Mouse (Mus musculus) embryonic facial prominence, embryonic 15.5 days (tissue): Measurements from ENCODE around the gene Mki67. TPM values are rescaled to one million over a fixed set of nuclear protein-coding genes. Genes with fewer than 3 reads are reported as not detected.

Experiments
- ATAC-seq: fragments of 200-750 bp; cut with Nextera tagmentation; 2 replicates; pipeline ENCODE4 v1.8.0; 2017; ENCODE audit warnings: low read depth, moderate TSS enrichment; ENCODE audit not compliant: insufficient number of reproducible peaks, low FRiP score, low TSS enrichment
- H3K27ac ChIP-seq: fragments of 300-500 bp; sonication (generic); replicated peaks from 2 replicates; pipeline ENCODE4 v1.5.1; 2015; ENCODE audit warnings: mild to moderate bottlenecking, inconsistent platforms
- H3K27me3 ChIP-seq: fragments of 300-500 bp; sonication (generic); 2 replicates; pipeline ENCODE4 v1.6.1; 2015; ENCODE audit warnings: inconsistent platforms
- H3K36me3 ChIP-seq: fragments of 300-500 bp; sonication (generic); 2 replicates; pipeline ENCODE4 v1.6.1; 2015; ENCODE audit warnings: mild to moderate bottlenecking, inconsistent platforms
- H3K4me1 ChIP-seq: fragments of 300-500 bp; sonication (generic); 2 replicates; pipeline ENCODE4 v1.6.1; 2015; ENCODE audit warnings: inconsistent platforms
- H3K4me2 ChIP-seq: fragments of 300-500 bp; sonication (generic); replicated peaks from 2 replicates; pipeline ENCODE4 v1.6.1; 2015; ENCODE audit warnings: mild to moderate bottlenecking, inconsistent platforms
- H3K4me3 ChIP-seq: fragments of 300-500 bp; sonication (generic); replicated peaks from 2 replicates; pipeline ENCODE4 v1.5.1; 2015; ENCODE audit warnings: mild to moderate bottlenecking, inconsistent platforms
- H3K9ac ChIP-seq: fragments of 300-500 bp; sonication (generic); 2 replicates; pipeline ENCODE4 v1.6.1; 2015; ENCODE audit warnings: inconsistent platforms
- H3K9me3 ChIP-seq: fragments of 300-500 bp; sonication (generic); replicated peaks from 2 replicates; pipeline ENCODE4 v1.6.1; 2016; ENCODE audit warnings: inconsistent platforms
- WGBS: fragments of 180-500 bp; shearing (Covaris S2); methylation state at CpG from one replicate; pipeline ENCODE4 v1.1.7; 2015; 5-methylcytosine and 5-hydroxymethylcytosine counted together
- polyA plus RNA-seq: library from polyadenylated mRNA; unstranded; fragments of >200 nt; fragmentation: Nextera tagmentation; extraction: Ambion mirVana; gene quantifications from 2 replicates; pipeline ENCODE4 v1.2.1, GENCODE M21; 2015

Mki67 gene
- polyA plus RNA-seq, 1 experiment from 2014 or later: 29.2 TPM

- peak overlapping the region; percentile 82 for H3K27ac ChIP-seq
These were observed 19.8 kb upstream of the Mki67 start for GRCm38 (mm10) chr7:135735691-135736580.

DNA sequence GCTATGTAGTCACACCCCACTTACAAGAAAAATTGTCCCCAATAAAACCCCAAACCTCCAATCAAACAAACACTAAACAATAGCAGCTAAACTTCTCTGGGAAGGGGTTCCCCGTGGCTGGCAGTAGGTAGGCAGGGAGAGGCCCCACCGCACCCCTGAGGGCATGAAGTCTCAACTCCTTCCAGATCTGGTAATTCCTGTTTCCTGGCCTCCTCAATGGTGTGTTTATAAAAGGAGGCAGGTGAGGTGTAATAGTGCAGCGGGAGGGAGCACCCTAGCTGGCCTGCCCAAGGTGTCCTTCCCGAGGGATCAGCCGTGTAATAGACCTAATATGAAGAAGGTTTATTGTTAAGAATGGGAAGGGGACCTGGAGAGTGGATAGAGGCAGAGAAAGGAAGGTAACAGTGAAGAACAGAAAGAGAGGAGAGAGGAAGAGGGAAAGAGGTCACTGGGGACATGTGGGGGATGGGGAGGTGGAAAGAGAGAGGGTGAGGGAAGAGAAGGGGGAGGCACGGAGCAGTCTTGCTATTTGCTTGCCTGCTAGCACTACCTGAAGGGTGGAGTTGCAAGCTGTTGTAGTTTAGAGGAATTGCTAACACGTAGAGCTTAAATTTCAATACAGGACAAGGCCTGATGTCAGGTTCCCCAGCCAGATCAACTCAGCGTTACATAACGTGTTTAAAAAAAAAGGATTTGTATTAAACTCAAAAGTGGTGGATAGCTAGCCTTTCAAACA lies 18.9 kb upstream of the Mki67 start:
- peak overlapping the region; percentile 29 for H3K4me3 ChIP-seq
- WGBS: 57% methylated on average over 9 of the region's 9 CpGs
- peaks cover 11% of the 10 kb centered on the region for H3K4me1 ChIP-seq
- H3K27ac ChIP-seq: peak overlapping the region; percentile 82
- ATAC-seq: peak; percentile 71; the same call in 1 of the 2 replicates
- no peak overlapping the region for H3K9ac ChIP-seq
- H3K36me3 ChIP-seq: no peaks in the 10 kb centered on the region
- no peaks in the 10 kb centered on the region for H3K9me3 ChIP-seq
- peak overlapping the region; percentile 54 for H3K4me2 ChIP-seq
- H3K27me3 ChIP-seq: no peaks in the 10 kb centered on the region

More at GRCm38 (mm10) chr7:135735691-135736580, 19.8 kb upstream of the Mki67 start:
- Histone ChIP-seq H3K36me3 (no peaks in the 10 kb centered on the region), H3K9me3 (no peaks in the 10 kb centered on the region), H3K9ac (0 out of 2 replicates have a peak overlapping the region, but pooled peaks have one; percentile 4), H3K4me1 (peaks cover 11% of the 10 kb centered on the region), H3K4me2 (peak overlapping the region; percentile 54), H3K4me3 (peak overlapping the region; percentile 29), H3K27me3 (no peaks in the 10 kb centered on the region)
- 15% methylated on average over 31 of the region's 31 CpGs for WGBS
- ATAC-seq: peak; percentile 92

DNA sequence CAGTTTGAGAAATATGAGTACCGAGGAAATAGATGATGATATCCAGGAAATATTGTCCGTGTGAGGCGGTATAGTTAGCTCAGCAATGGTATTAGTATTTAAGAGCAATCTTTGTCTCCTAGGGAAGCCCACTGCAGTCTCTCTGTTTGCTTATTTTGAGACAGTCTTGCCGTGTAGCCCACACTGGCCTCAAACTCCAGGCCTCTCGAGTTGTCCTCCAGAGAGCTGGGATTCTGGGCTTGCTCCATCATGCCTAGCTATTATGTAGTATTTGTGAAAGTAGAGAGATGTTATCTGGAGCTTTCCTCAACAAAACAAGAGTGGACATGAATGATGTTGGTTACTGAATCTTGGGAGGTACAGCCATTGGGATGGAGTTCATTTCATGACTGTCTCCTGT lies 18.2 kb upstream of the Mki67 start:
- H3K9ac ChIP-seq: no peak overlapping the region
- WGBS: 73% methylated on average over 5 of the region's 5 CpGs
- no peaks in the 10 kb centered on the region for H3K36me3 ChIP-seq

GRCm38 (mm10) chr7:135728038-135728437 lies 11.9 kb upstream of the Mki67 start:
- WGBS: 80% methylated on average over 12 of the region's 12 CpGs
- H3K27ac ChIP-seq: no peak overlapping the region
- ATAC-seq: no peak

More for the DNA sequence above, 18.2 kb upstream of the Mki67 start:
- H3K4me2 ChIP-seq: no peak overlapping the region
- peaks cover 11% of the 10 kb centered on the region for H3K4me1 ChIP-seq
- H3K27me3 ChIP-seq: no peaks in the 10 kb centered on the region
- H3K9me3 ChIP-seq: no peaks in the 10 kb centered on the region
- H3K4me3 ChIP-seq: no peak overlapping the region
- H3K27ac ChIP-seq: peak overlapping the region; percentile 82
- ATAC-seq: no peak

GRCm38 (mm10) chr7:135726707-135727106 lies 10.5 kb upstream of the Mki67 start:
- no peaks in the 10 kb centered on the region for H3K27me3 ChIP-seq
- no peak overlapping the region for H3K4me3 ChIP-seq
- ATAC-seq: no peak
- peaks cover 4% of the 10 kb centered on the region; the same call in 1 of the 2 replicates for H3K4me1 ChIP-seq
- no peak overlapping the region for H3K4me2 ChIP-seq
- no peaks in the 10 kb centered on the region for H3K9me3 ChIP-seq
- H3K27ac ChIP-seq: no peak overlapping the region
- WGBS: 64% methylated on average over 1 of the region's 1 CpGs
- H3K36me3 ChIP-seq: no peaks in the 10 kb centered on the region
- H3K9ac ChIP-seq: no peak overlapping the region

More at GRCm38 (mm10) chr7:135728038-135728437, 11.9 kb upstream of the Mki67 start:
- Histone ChIP-seq H3K36me3 (no peaks in the 10 kb centered on the region), H3K4me3 (no peak overlapping the region), H3K9me3 (no peaks in the 10 kb centered on the region), H3K4me1 (peaks cover 4% of the 10 kb centered on the region; the same call in 1 of the 2 replicates), H3K4me2 (no peak overlapping the region), H3K9ac (no peak overlapping the region), H3K27me3 (no peaks in the 10 kb centered on the region)

- Histone ChIP-seq H3K36me3 (no peaks in the 10 kb centered on the region), H3K27ac (0 out of 2 replicates have a peak overlapping the region, but pooled peaks have one; percentile 22), H3K9ac (no peak overlapping the region), H3K27me3 (no peaks in the 10 kb centered on the region), H3K4me2 (no peak overlapping the region), H3K4me1 (peaks cover 4% of the 10 kb centered on the region; the same call in 1 of the 2 replicates), H3K9me3 (no peaks in the 10 kb centered on the region), H3K4me3 (no peak overlapping the region)
- no peak for ATAC-seq
- WGBS: 66% methylated on average over 6 of the region's 6 CpGs
These were observed 7.6 kb upstream of the Mki67 start for GRCm38 (mm10) chr7:135723672-135724341.

DNA sequence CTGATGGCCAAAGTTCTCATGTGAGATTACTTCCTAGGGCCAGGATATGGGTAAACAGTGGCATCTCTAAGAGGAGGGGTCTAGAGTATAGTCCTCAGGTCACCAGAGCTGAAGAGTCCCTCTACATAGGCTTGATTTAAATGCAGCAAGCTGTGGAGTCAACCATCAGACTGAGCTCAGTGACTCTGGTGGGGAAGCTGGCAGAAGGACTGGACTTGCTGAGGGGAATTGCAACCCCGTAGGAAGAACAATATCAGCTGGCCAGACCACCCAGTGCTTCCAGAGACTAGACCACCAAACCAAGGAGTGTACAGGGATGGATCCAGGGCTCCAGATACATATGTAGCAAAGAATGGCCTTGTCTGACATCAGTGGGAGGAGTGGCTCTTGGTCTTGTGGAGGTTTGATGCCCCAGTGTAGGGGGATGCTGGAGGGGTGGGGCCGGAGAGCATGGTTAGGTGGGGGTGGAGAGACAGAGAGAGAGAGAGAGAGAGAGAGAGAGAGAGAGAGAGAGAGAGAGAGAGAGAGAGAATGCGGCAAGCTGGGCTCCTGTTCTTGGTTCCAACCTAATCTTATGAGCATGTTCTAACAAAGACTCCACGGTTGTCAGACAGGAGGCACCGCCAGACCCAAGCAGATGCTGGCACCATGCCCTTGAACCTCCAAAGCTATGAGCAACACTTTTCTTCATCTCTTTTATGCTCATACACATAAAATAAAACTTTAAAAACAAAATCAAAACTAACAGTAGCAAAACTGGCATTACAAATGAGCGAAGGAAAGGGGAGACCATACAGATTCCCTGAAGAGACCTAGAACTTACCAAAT lies 6.1 kb upstream of the Mki67 start:
- Histone ChIP-seq H3K36me3 (no peaks in the 10 kb centered on the region), H3K4me1 (peaks cover 6% of the 10 kb centered on the region), H3K4me3 (no peak overlapping the region), H3K27ac (no peak overlapping the region), H3K9ac (no peak overlapping the region), H3K9me3 (no peaks in the 10 kb centered on the region), H3K27me3 (no peaks in the 10 kb centered on the region), H3K4me2 (no peak overlapping the region)
- no peak; the same call in 1 of the 2 replicates for ATAC-seq
- WGBS: 54% methylated on average over 6 of the region's 6 CpGs

GRCm38 (mm10) chr7:135721436-135721992 lies 5.4 kb upstream of the Mki67 start:
- Histone ChIP-seq H3K36me3 (no peaks in the 10 kb centered on the region), H3K9me3 (no peaks in the 10 kb centered on the region), H3K27me3 (no peaks in the 10 kb centered on the region), H3K4me1 (peaks cover 10% of the 10 kb centered on the region), H3K27ac (no peak overlapping the region), H3K4me3 (no peak overlapping the region), H3K9ac (no peak overlapping the region), H3K4me2 (no peak overlapping the region)
- WGBS: 75% methylated on average over 7 of the region's 7 CpGs
- no peak for ATAC-seq

DNA sequence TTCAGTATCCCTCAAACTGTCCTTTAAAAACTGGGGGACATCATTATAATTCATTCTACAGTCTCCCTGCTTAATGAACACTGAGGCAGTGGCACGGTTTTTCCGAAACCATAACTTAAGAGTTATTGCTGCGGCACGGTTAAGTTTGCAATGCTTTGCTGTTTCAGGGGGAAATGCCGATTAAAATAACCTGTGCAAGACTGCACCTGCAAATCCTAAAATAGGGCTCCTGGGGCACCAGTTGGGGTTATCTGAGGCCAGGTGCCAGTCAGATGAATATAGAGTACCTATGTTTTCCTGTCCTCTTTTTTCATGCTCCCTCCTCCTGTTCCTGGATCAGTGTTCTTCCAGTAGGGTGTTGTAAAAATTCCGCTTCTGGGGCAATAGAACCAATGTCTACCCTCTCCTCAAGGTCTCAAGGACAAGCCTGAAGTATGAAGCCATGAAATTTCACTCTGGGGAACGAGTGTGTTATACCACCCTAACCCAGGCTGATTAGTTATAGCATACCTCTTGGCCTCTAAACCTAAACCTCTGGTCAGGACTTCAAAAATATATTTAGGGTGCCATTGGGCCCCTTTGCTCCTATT lies 902 bp upstream of the Mki67 start:
- peaks cover 25% of the 10 kb centered on the region for H3K4me1 ChIP-seq
- no peaks in the 10 kb centered on the region for H3K9me3 ChIP-seq
- H3K4me2 ChIP-seq: peak overlapping the region; percentile 82
- no peaks in the 10 kb centered on the region for H3K27me3 ChIP-seq
- no peaks in the 10 kb centered on the region for H3K36me3 ChIP-seq
- H3K4me3 ChIP-seq: peak overlapping the region; percentile 80
- H3K9ac ChIP-seq: peak overlapping the region; percentile 6; the same call in 1 of the 2 replicates
- no peak for ATAC-seq
- 52% methylated on average over 7 of the region's 7 CpGs for WGBS
- H3K27ac ChIP-seq: peak overlapping the region; percentile 51; the same call in 1 of the 2 replicates
